Mouse (Mus musculus): Measurements from ENCODE around the gene Cyp17a1. TPM values are rescaled to one million over a fixed set of nuclear protein-coding genes. Genes with fewer than 3 reads are reported as not detected.

The Cyp17a1 gene
- polyA plus RNA-seq, 1 experiment from 2014 or later, result not detected

DNA sequence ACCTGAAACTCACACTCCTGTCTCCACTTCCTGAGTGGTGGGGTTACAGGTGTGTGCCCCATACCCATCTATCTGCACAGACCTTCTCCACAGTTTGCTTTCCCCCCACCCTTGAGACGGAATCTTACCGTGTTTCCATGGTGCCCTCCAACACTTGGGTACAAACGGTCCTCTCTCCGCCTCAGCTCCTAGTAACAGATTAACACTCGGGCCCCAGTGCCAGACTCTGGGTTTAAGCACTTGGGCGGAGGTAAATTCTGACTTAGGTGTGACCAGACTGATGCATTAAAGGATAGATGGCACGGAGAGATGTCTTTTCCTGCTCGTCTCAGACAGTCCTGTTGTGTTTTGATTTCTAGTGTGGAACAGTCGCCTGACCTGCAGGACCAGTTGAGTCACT, 28.2 kb upstream of the Cyp17a1 start:
- Histone ChIP-seq H3K9me3 (replicated peaks; ENCODE audit: control insufficient read depth, low read length) (no peaks in the 10 kb centered on the region), H3K9ac (ENCODE audit: low read length) (no peak overlapping the region), H3K4me3 (ENCODE audit: low read depth, low read length) (no peak overlapping the region), H3K36me3 (ENCODE audit: control insufficient read depth, insufficient read depth, low read length) (0 out of 2 replicates have a peak, but pooled peaks cover 2% of the 10 kb centered on the region), H3K4me2 (ENCODE audit: low read length) (no peak overlapping the region), H3K27me3 (replicated peaks; ENCODE audit: control insufficient read depth, insufficient read depth, low read length) (no peaks in the 10 kb centered on the region), H3K4me1 (ENCODE audit: control insufficient read depth, insufficient read depth, low read length) (no peaks in the 10 kb centered on the region), H3K27ac (ENCODE audit: low read depth, low read length) (no peak overlapping the region)
- DNase-seq (ENCODE audit: low spot score), result no peak
- 90% methylated on average over 9 of the region's 9 CpGs for WGBS
- ATAC-seq, result no peak

DNA sequence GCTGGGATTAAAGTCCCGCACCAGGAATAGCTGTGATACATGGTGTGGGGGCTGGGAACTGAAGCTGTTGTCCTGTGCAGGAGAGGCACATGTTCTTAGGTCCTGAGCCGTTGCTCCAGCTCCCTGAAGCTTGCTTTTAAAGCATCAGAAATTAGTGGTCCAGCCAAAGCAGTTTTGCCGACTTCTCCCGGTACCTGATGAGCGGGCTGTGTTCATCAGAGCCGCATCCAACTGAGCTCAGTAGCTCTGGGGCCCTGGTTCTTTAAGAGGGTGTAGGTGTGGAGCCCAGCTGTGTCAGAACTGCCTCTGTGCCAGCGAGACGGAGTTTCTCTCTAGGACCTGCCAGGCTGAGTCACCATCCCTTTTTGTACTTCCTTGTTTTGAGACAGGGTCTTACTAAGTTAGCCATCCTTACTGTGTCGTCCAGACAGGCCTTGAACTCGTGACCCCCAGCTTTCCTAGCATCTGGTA, 26.1 kb upstream of the Cyp17a1 start:
- no peak overlapping the region for H3K4me3 ChIP-seq (ENCODE audit: low read depth, low read length)
- no peak overlapping the region for H3K9ac ChIP-seq (ENCODE audit: low read length)
- H3K4me2 ChIP-seq (ENCODE audit: low read length), result no peak overlapping the region
- no peak for ATAC-seq
- no peaks in the 10 kb centered on the region for H3K27me3 ChIP-seq (replicated peaks; ENCODE audit: control insufficient read depth, insufficient read depth, low read length)
- H3K9me3 ChIP-seq (replicated peaks; ENCODE audit: control insufficient read depth, low read length), result no peaks in the 10 kb centered on the region
- 0 out of 2 replicates have a peak, but pooled peaks cover 6% of the 10 kb centered on the region for H3K36me3 ChIP-seq (ENCODE audit: control insufficient read depth, insufficient read depth, low read length)
- H3K27ac ChIP-seq (ENCODE audit: low read depth, low read length), result no peak overlapping the region
- H3K4me1 ChIP-seq (ENCODE audit: control insufficient read depth, insufficient read depth, low read length), result no peaks in the 10 kb centered on the region
- no peak for DNase-seq (ENCODE audit: low spot score)
- 81% methylated on average over 10 of the region's 10 CpGs for WGBS

DNA sequence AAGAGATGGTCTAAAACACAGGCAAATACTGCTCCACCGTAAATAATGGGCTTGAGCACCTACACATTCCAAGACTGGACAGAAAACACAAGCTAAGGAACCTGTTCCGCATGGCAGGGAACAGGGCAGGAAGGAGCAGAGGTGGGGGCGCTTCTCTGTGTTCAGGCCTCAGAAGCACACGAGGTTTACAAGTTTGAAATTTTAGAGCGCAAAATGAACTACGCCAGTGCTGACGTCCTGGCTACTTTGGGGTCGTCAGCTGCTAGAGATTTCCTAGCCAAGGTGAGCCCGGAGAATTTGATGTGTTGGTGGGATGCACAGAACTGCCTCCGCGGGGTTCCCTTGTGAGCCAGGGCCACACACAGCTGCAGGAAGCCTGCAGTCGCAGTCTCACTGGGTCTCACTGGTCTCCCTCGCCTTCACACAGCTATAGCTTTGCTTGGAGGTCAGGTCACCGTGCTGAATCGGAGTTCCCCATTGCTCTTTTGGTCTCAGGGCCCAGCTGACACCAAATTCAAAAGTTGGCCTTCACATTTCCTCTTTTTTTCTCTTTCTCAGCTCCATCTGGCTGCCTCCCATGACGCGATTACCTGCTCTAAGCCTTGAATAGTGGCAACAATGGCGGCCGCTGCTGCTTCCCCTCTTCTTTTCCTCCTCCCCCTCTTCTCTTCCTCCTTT, 25.0 kb upstream of the Cyp17a1 start:
- Histone ChIP-seq H3K27ac (ENCODE audit: low read depth, low read length) (no peak overlapping the region), H3K27me3 (replicated peaks; ENCODE audit: control insufficient read depth, insufficient read depth, low read length) (no peaks in the 10 kb centered on the region), H3K9me3 (replicated peaks; ENCODE audit: control insufficient read depth, low read length) (no peaks in the 10 kb centered on the region), H3K4me3 (ENCODE audit: low read depth, low read length) (no peak overlapping the region), H3K9ac (ENCODE audit: low read length) (no peak overlapping the region), H3K36me3 (ENCODE audit: control insufficient read depth, insufficient read depth, low read length) (0 out of 2 replicates have a peak, but pooled peaks cover 6% of the 10 kb centered on the region), H3K4me1 (ENCODE audit: control insufficient read depth, insufficient read depth, low read length) (no peaks in the 10 kb centered on the region), H3K4me2 (ENCODE audit: low read length) (no peak overlapping the region)
- DNase-seq (ENCODE audit: low spot score), result no peak
- ATAC-seq, result no peak
- WGBS, result 43% methylated on average over 19 of the region's 19 CpGs

DNA sequence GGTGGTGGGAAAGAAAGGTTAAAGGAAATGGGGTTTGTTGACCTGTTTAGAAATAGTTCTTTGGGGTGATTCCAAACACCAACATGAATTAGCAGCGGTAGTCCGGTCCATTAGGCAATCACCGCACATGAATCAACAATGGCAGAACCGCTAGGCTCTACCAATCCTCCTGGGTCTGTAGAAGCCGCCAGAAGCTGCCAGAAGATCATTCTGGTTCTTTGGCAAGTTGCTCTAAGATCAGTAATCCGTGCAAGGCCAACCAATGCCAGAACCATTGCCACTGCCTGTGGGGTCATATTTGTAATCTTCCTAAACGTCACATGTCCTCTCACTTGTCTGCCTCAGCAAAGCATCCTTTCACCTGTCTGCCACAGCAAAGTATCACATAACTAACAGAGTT, 24.0 kb upstream of the Cyp17a1 start:
- WGBS, result 86% methylated on average over 7 of the region's 7 CpGs
- ATAC-seq, result no peak
- Histone ChIP-seq H3K4me2 (ENCODE audit: low read length) (no peak overlapping the region), H3K9me3 (replicated peaks; ENCODE audit: control insufficient read depth, low read length) (no peaks in the 10 kb centered on the region), H3K36me3 (ENCODE audit: control insufficient read depth, insufficient read depth, low read length) (0 out of 2 replicates have a peak, but pooled peaks cover 6% of the 10 kb centered on the region), H3K27ac (ENCODE audit: low read depth, low read length) (no peak overlapping the region), H3K4me1 (ENCODE audit: control insufficient read depth, insufficient read depth, low read length) (no peaks in the 10 kb centered on the region), H3K27me3 (replicated peaks; ENCODE audit: control insufficient read depth, insufficient read depth, low read length) (no peaks in the 10 kb centered on the region), H3K9ac (ENCODE audit: low read length) (no peak overlapping the region), H3K4me3 (ENCODE audit: low read depth, low read length) (no peak overlapping the region)
- DNase-seq (ENCODE audit: low spot score), result no peak

DNA sequence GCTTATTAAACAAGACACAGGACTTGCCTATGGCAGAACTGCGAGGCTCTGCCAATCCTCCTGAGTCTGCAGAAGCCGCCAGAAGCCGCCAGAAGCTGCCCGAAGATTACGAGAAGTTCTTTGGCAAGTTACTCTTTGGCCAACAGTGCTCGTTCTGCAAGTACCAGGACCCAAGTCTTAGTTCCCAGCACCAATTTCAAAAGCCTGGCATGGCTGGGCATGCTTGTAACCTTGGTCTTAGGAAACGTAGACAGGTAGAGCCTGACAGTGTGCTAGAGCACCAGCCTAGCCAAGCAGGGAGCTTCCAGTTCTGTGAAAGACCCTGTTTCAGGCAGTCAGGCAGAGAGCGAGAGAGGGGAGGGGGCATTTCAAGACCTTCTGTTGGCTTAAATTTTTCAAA, 23.5 kb upstream of the Cyp17a1 start:
- no peaks in the 10 kb centered on the region for H3K27me3 ChIP-seq (replicated peaks; ENCODE audit: control insufficient read depth, insufficient read depth, low read length)
- no peak overlapping the region for H3K4me2 ChIP-seq (ENCODE audit: low read length)
- H3K4me3 ChIP-seq (ENCODE audit: low read depth, low read length), result no peak overlapping the region
- H3K4me1 ChIP-seq (ENCODE audit: control insufficient read depth, insufficient read depth, low read length), result no peaks in the 10 kb centered on the region
- H3K27ac ChIP-seq (ENCODE audit: low read depth, low read length), result no peak overlapping the region
- ATAC-seq (no peak), DNase-seq (ENCODE audit: low spot score) (no peak)
- H3K9ac ChIP-seq (ENCODE audit: low read length), result no peak overlapping the region
- H3K36me3 ChIP-seq (ENCODE audit: control insufficient read depth, insufficient read depth, low read length), result 0 out of 2 replicates have a peak, but pooled peaks cover 6% of the 10 kb centered on the region
- H3K9me3 ChIP-seq (replicated peaks; ENCODE audit: control insufficient read depth, low read length), result no peaks in the 10 kb centered on the region
- 88% methylated on average over 8 of the region's 8 CpGs for WGBS

DNA sequence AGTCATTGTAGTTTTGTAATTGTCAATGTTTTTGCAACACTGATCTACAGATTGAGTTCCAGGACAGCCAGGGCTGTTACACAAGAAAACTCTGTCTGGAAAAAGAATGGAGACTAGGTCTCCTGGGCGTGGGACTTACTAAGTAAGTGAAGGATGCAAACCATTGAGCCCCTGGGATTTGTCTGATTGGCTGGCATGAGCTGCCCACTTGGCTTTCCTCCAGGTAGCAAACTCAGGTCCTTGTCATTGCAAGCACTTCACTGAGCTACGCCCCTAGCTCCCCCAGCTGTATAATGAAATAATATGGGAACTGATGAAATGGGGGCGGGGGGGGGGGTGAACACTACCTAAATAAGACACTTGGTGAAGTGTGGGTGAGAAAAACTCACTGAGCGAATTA, 20.2 kb upstream of the Cyp17a1 start:
- Histone ChIP-seq H3K9ac (ENCODE audit: low read length) (no peak overlapping the region), H3K4me2 (ENCODE audit: low read length) (no peak overlapping the region), H3K27me3 (replicated peaks; ENCODE audit: control insufficient read depth, insufficient read depth, low read length) (no peaks in the 10 kb centered on the region), H3K36me3 (ENCODE audit: control insufficient read depth, insufficient read depth, low read length) (0 out of 2 replicates have a peak, but pooled peaks cover 6% of the 10 kb centered on the region), H3K27ac (ENCODE audit: low read depth, low read length) (no peak overlapping the region), H3K4me1 (ENCODE audit: control insufficient read depth, insufficient read depth, low read length) (peaks cover 6% of the 10 kb centered on the region; the same call in 1 of the 2 replicates), H3K9me3 (replicated peaks; ENCODE audit: control insufficient read depth, low read length) (no peaks in the 10 kb centered on the region), H3K4me3 (ENCODE audit: low read depth, low read length) (no peak overlapping the region)
- no peak for ATAC-seq
- WGBS, result 87% methylated on average over 4 of the region's 4 CpGs
- DNase-seq (ENCODE audit: low spot score), result no peak

DNA sequence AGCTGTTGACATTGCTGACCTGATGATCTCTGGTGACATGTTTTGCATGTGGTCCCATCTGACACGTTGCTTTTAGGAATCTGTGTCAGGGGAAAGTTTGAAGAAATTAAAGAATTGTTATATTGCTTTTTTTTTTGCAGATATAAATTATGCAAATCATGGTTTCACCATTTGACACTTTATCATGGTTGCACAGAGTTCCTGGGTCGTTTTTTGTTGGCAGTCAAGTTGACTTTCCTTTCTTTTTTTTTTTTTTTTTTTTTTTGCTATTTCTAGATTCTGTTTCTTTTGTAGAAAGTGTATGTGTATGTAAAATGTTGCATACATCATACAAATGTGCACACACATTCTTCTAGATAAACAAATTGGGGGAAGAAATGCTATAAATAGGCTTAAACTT, 18.1 kb upstream of the Cyp17a1 start:
- Histone ChIP-seq H3K27ac (ENCODE audit: low read depth, low read length) (no peak overlapping the region), H3K4me1 (ENCODE audit: control insufficient read depth, insufficient read depth, low read length) (peaks cover 6% of the 10 kb centered on the region; the same call in 1 of the 2 replicates), H3K4me2 (ENCODE audit: low read length) (no peak overlapping the region), H3K27me3 (replicated peaks; ENCODE audit: control insufficient read depth, insufficient read depth, low read length) (no peaks in the 10 kb centered on the region), H3K4me3 (ENCODE audit: low read depth, low read length) (no peak overlapping the region), H3K9ac (ENCODE audit: low read length) (no peak overlapping the region), H3K36me3 (ENCODE audit: control insufficient read depth, insufficient read depth, low read length) (0 out of 2 replicates have a peak, but pooled peaks cover 3% of the 10 kb centered on the region), H3K9me3 (replicated peaks; ENCODE audit: control insufficient read depth, low read length) (no peaks in the 10 kb centered on the region)
- ATAC-seq (no peak), DNase-seq (ENCODE audit: low spot score) (no peak)
- 84% methylated on average over 2 of the region's 2 CpGs for WGBS

DNA sequence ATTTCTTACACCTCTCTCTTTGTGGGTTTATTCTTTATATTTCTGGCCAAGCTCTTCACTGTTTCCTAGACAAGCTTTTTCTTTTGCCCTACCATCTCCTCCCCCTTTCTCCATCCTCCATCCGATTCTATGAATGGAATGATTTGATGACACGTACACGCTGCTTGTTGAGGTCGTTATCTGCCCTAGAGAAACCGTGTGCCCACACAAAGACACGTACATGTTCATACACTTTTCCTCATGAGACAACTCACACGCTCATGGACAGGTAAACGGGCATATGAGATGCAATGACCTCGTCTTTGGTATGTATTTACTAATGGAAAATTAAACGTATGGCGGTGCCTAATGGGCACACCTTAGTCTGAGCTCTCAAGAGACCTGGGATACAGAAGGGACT, 17.4 kb upstream of the Cyp17a1 start:
- H3K4me3 ChIP-seq (ENCODE audit: low read depth, low read length), result peak overlapping the region; percentile 65
- ATAC-seq (peak; percentile 33), DNase-seq (ENCODE audit: low spot score) (peak; percentile 12)
- H3K27me3 ChIP-seq (replicated peaks; ENCODE audit: control insufficient read depth, insufficient read depth, low read length), result no peaks in the 10 kb centered on the region
- 0 out of 2 replicates have a peak, but pooled peaks cover 3% of the 10 kb centered on the region for H3K36me3 ChIP-seq (ENCODE audit: control insufficient read depth, insufficient read depth, low read length)
- H3K9ac ChIP-seq (ENCODE audit: low read length), result peak overlapping the region; percentile 87
- 73% methylated on average over 11 of the region's 11 CpGs for WGBS
- H3K4me1 ChIP-seq (ENCODE audit: control insufficient read depth, insufficient read depth, low read length), result peaks cover 6% of the 10 kb centered on the region; the same call in 1 of the 2 replicates
- peak overlapping the region; percentile 74 for H3K27ac ChIP-seq (ENCODE audit: low read depth, low read length)
- no peaks in the 10 kb centered on the region for H3K9me3 ChIP-seq (replicated peaks; ENCODE audit: control insufficient read depth, low read length)
- peak overlapping the region; percentile 60 for H3K4me2 ChIP-seq (ENCODE audit: low read length)

Data from forebrain, embryonic 14.5 days (tissue).